Mouse (Mus musculus) heart, embryonic 10.5 days (tissue): Measurements from ENCODE around the gene Nupl2. TPM values are rescaled to one million over a fixed set of nuclear protein-coding genes. Genes with fewer than 3 reads are reported as not detected.

Experiments
- DNase-seq: peaks from one replicate; pipeline ENCODE4 v3.0.0-alpha.2; 2017; ENCODE audit warnings: low spot score
- H3K27ac ChIP-seq: fragments of 300-500 bp; sonication (generic); 2 replicates; pipeline ENCODE4 v1.5.1; 2016; ENCODE audit warnings: mild to moderate bottlenecking
- H3K27me3 ChIP-seq: fragments of 300-500 bp; sonication (generic); 2 replicates; pipeline ENCODE4 v1.6.1; 2016; ENCODE audit warnings: mild to moderate bottlenecking; ENCODE audit not compliant: poor library complexity, insufficient read depth, severe bottlenecking
- H3K36me3 ChIP-seq: fragments of 300-500 bp; sonication (generic); 2 replicates; pipeline ENCODE4 v1.6.1; 2016; ENCODE audit warnings: mild to moderate bottlenecking, moderate library complexity
- H3K4me1 ChIP-seq: fragments of 300-500 bp; sonication (generic); 2 replicates; pipeline ENCODE4 v1.6.1; 2016; ENCODE audit warnings: mild to moderate bottlenecking
- H3K4me3 ChIP-seq: fragments of 300-500 bp; sonication (generic); 2 replicates; pipeline ENCODE4 v1.5.1; 2016; ENCODE audit warnings: mild to moderate bottlenecking, moderate library complexity
- H3K9me3 ChIP-seq: fragments of 300-500 bp; sonication (generic); 2 replicates; pipeline ENCODE4 v1.6.1; 2016; ENCODE audit warnings: mild to moderate bottlenecking, moderate library complexity
- WGBS: fragments of 180-500 bp; shearing (Covaris S2); methylation state at CpG from one replicate; pipeline ENCODE4 v1.1.7; 2016; 5-methylcytosine and 5-hydroxymethylcytosine counted together
- polyA plus RNA-seq: library from polyadenylated mRNA; unstranded; fragments of >200 nt; fragmentation: Nextera tagmentation; extraction: Ambion mirVana; gene quantifications from 2 replicates; pipeline ENCODE4 v1.2.1, GENCODE M21; 2016

Nupl2 gene
- polyA plus RNA-seq, 1 experiment from 2014 or later: 18.3 TPM

DNA sequence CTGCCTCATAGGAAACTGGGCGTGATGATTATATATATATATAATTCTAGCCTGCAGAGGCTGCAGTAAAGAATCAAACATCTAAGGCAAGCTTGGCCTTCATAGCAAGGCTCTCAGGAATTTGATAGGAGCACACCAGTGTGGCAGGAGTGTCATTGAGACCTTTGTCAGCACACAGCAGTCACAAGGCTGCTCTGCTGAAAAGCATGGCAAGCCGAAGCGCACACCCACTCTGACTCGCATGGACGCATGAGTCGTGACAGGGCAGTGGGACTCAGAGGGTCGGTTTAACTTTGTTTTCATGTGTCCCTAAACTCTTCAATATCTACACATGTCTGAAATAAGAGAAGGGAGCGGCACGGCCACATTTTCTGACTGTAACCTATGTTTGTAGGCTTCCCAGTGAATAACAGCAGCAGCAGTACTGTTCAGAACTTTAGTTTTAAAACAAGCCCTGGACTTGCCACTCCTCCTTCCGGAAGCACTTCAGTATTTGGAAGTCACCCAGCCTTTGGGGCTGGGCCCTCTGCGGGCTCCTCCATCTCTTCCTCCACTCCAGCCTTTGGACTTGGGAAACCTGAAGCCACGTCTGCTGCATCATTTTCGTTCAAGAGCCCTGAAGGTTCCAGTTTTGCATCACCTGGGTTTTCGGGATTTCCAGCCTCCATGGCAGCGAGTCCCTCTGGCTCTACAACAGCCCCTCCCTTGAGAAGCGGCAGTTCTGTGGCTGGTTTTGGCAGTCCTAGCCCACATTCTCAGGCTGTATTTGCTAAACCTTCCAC is 16.9 kb downstream of the Nupl2 start:
- Histone ChIP-seq H3K4me1 (no peaks in the 10 kb centered on the region), H3K27ac (no peak overlapping the region), H3K9me3 (no peaks in the 10 kb centered on the region), H3K27me3 (no peaks in the 10 kb centered on the region), H3K4me3 (no peak overlapping the region), H3K36me3 (peaks cover 67% of the 10 kb centered on the region)
- 87% methylated on average over 16 of the region's 16 CpGs for WGBS
- peak; percentile 60 for DNase-seq

DNA sequence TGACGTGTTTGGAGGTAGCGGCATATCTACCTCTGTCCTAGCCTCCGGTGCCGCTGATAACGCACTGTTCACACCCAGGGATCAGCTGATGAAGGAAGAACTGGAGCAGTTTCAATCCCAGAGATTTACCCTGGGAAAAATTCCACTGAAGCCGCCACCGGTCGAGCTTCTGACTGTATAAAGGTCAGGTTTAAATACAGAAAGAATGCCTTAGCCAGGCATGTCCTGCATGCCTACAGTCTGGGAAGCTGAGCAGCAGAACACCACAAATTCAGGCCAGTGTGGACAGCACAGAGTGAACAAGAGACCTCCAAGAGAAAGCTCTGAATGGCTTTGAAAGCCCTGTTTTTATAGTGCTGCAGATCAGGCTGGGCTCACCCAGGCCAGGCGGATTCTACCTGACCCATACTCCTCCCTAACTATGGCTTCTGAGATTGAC is 17.6 kb downstream of the Nupl2 start:
- Histone ChIP-seq H3K9me3 (no peaks in the 10 kb centered on the region), H3K4me3 (no peak overlapping the region), H3K4me1 (no peaks in the 10 kb centered on the region), H3K27ac (no peak overlapping the region), H3K36me3 (peaks cover 68% of the 10 kb centered on the region), H3K27me3 (no peaks in the 10 kb centered on the region)
- peak; percentile 45 for DNase-seq
- 81% methylated on average over 9 of the region's 9 CpGs for WGBS

DNA sequence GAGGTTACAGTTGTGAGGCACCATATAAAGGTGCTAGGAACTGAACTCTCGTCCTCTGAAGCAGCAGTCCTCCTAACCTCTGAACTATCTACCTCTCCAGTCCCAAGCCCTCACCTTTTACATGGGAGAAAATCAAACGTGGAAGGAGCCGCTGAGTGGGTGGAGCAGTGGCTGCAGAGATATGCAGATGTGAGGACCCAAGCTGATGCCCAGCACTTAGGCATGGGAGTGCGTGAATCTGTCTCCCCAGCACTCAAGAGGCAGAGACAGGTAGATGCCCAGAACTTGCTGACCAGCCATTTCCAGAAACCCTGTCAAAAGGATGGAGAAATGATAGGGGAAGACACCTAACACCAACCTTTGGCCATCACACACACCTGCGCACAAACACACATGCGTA is 18.3 kb downstream of the Nupl2 start:
- Histone ChIP-seq H3K27me3 (no peaks in the 10 kb centered on the region), H3K9me3 (no peaks in the 10 kb centered on the region), H3K4me1 (no peaks in the 10 kb centered on the region), H3K27ac (no peak overlapping the region), H3K4me3 (no peak overlapping the region), H3K36me3 (peaks cover 62% of the 10 kb centered on the region)
- WGBS: 87% methylated on average over 6 of the region's 6 CpGs
- peak; percentile 66 for DNase-seq

DNA sequence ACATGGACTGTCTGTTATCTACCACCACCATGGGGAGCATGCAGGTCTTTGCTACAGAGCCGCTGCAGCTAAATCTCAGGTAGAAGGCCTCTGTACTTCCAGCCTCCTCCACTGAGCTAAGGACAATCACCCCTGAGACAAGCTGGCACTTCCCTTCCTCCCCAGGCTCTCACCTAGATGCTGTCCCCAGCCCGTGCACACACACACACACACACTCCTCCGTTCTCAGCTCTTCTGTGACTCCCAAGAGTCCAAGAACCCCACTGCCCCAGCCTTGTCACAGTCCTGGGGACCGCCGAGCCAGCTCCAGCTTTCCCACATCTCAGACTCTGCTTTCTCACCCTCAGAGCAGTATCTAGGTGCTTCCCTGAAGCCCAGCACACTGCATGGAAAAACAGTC is 19.2 kb downstream of the Nupl2 start:
- peak; percentile 68 for DNase-seq
- Histone ChIP-seq H3K36me3 (peaks cover 54% of the 10 kb centered on the region), H3K4me3 (no peak overlapping the region), H3K27ac (no peak overlapping the region), H3K4me1 (no peaks in the 10 kb centered on the region), H3K9me3 (no peaks in the 10 kb centered on the region), H3K27me3 (no peaks in the 10 kb centered on the region)
- WGBS: 83% methylated on average over 5 of the region's 5 CpGs

DNA sequence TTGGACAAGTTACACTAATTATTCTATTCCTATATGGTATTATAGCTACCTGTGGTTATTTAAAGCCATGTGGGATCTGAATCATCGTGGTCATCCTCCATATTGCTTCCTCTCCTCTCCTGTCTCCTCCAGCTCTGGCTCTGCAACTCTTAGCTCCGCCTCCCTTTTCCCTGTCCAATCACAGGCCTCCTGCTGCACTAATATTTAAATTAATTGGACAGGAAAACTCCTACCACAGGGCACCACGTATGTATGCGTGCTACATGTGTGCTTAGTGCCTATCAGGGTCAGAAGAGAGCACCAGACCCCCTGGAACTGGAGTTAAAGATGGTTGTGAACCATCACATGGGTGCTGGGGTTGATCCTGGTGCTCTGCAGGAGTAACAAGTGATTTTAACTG is 23.7 kb downstream of the Nupl2 start:
- H3K4me3 ChIP-seq: no peak overlapping the region
- H3K27me3 ChIP-seq: no peaks in the 10 kb centered on the region
- H3K27ac ChIP-seq: no peak overlapping the region
- 75% methylated on average over 4 of the region's 4 CpGs for WGBS
- no peaks in the 10 kb centered on the region for H3K9me3 ChIP-seq
- H3K4me1 ChIP-seq: no peaks in the 10 kb centered on the region
- peaks cover 23% of the 10 kb centered on the region for H3K36me3 ChIP-seq
- DNase-seq: no peak

DNA sequence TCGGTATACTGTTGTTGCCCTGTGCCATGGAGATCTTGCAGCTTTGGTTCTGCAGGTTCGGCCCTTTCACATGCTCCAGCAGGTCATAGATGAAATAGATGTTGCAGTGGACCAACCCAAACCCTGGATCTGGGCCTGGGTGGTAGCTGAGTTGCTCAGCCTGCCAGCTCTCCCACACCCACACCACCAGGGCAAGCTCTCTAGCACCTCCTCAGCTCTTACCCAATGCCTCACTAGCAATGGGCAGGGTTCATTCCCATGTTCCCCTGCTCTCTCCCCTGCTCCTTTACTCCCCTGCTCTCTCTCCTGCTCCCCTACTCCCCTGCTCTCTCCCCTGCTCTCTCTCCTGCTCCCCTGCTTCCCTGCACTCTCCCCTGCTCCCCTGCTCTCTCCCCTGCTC is 27.1 kb downstream of the Nupl2 start:
- DNase-seq: no peak
- Histone ChIP-seq H3K4me3 (no peak overlapping the region), H3K4me1 (no peaks in the 10 kb centered on the region), H3K9me3 (no peaks in the 10 kb centered on the region), H3K27ac (no peak overlapping the region), H3K27me3 (no peaks in the 10 kb centered on the region), H3K36me3 (peaks cover 3% of the 10 kb centered on the region)
- WGBS: 81% methylated on average over 2 of the region's 2 CpGs

DNA sequence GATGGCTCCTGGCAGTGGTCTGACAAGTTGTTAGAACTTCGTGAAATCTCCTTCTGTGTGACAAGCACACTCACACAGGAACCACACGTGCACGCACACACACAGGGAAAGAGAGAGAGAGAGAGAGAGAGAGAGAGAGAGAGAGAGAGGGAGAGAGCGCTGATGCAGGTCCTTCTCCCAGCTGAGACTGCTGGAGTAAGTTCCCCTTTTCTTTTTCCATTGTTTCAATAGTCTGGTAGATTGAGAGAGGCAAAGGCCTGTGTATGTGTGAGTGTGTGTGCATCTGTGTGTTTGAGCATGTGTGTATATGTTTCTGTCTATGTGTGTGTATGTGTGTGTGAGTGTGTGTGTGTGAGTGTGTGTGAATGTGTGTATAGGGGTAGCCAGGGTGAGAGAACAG is 36.2 kb downstream of the Nupl2 start:
- no peak for DNase-seq
- WGBS: 69% methylated on average over 4 of the region's 4 CpGs
- Histone ChIP-seq H3K9me3 (no peaks in the 10 kb centered on the region), H3K4me3 (no peak overlapping the region), H3K27ac (no peak overlapping the region), H3K27me3 (no peaks in the 10 kb centered on the region), H3K36me3 (no peaks in the 10 kb centered on the region), H3K4me1 (no peaks in the 10 kb centered on the region)

DNA sequence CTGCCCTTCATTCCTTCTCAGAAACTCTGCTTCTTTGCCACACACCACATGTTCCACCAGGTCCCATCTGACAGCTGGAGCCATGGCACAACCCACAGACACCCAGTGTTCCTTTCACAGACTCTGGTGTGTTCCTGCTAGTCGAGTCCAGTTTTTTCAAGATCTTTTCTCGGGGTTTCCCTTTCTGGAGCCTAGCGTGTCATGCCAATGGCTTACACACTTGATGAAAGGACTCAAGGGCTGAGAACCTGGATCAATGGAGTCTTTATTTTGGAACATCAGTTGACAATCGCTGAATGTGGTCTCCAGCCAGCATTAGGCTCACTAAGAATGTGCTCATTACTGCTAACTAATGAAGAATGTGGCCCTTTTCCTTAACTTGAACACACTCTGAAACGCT is 37.7 kb downstream of the Nupl2 start:
- Histone ChIP-seq H3K27me3 (no peaks in the 10 kb centered on the region), H3K4me1 (no peaks in the 10 kb centered on the region), H3K9me3 (no peaks in the 10 kb centered on the region), H3K36me3 (no peaks in the 10 kb centered on the region), H3K27ac (no peak overlapping the region), H3K4me3 (no peak overlapping the region)
- WGBS: 80% methylated on average over 5 of the region's 5 CpGs
- DNase-seq: no peak

DNA sequence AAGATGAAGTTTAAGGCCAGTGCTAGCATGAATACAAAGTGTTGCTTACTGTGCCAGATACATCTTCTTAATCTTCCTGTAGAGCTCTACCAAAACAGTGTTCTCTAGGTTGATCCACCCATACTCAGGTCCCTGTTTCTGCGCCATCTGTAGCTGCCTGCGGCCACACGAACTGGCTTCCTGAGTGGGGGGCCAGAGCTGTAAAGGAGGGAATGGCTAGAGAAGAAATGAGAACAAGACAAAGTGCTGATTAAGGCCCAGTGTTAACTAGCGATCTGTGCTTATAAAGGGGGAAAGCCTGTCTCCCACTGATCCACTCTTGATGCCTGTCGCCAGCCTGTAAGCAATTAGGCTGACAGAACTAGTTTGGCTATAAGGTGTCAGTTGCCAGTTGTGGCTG is 38.5 kb downstream of the Nupl2 start:
- Histone ChIP-seq H3K4me1 (no peaks in the 10 kb centered on the region), H3K27ac (no peak overlapping the region), H3K9me3 (no peaks in the 10 kb centered on the region), H3K4me3 (no peak overlapping the region), H3K36me3 (no peaks in the 10 kb centered on the region), H3K27me3 (no peaks in the 10 kb centered on the region)
- no peak for DNase-seq
- WGBS: 71% methylated on average over 5 of the region's 5 CpGs

DNA sequence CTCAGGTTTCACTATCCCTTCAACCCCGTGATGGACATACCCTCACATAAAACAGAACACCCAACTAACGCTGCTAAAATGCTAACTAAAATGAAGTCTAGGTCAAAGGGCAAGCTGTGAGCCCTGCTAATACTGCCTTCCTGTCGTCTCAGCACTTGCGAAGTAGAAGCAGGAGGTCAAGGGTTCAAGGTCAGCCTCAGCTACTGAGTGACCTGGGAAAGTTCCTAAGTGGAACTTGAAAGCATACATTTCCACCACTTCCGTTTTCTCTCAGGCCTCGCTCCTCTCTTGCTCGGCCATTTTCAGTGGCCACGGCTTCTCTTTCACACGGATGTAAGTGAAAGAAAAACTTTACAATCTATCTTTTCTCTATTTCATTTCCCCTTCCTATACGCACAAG is 43.2 kb downstream of the Nupl2 start:
- Histone ChIP-seq H3K4me3 (no peak overlapping the region), H3K27ac (no peak overlapping the region), H3K4me1 (no peaks in the 10 kb centered on the region), H3K9me3 (no peaks in the 10 kb centered on the region), H3K36me3 (no peaks in the 10 kb centered on the region), H3K27me3 (no peaks in the 10 kb centered on the region)
- no peak for DNase-seq
- 66% methylated on average over 10 of the region's 10 CpGs for WGBS

DNA sequence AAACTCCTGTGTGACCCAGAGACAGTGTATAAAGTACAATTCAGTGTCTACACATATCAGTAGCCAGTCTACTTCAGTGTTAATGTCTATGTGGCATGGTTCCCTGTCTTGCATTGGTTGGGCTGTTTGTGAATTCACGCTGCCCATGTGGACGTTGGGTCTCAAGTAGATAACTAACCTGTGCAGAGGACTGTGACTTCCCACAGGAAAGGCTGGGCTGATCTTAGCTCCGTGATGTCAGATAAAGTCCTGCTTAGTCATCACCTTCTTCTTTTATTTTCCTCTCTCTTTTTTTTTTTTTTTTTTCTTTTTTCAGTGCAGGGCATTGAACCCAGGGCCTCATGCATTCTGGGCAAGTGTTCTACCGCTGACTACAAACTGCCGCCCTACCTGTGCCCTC is 43.7 kb downstream of the Nupl2 start:
- Histone ChIP-seq H3K4me3 (no peak overlapping the region), H3K27me3 (no peaks in the 10 kb centered on the region), H3K9me3 (no peaks in the 10 kb centered on the region), H3K36me3 (no peaks in the 10 kb centered on the region), H3K4me1 (no peaks in the 10 kb centered on the region), H3K27ac (no peak overlapping the region)
- 63% methylated on average over 5 of the region's 5 CpGs for WGBS
- DNase-seq: no peak

DNA sequence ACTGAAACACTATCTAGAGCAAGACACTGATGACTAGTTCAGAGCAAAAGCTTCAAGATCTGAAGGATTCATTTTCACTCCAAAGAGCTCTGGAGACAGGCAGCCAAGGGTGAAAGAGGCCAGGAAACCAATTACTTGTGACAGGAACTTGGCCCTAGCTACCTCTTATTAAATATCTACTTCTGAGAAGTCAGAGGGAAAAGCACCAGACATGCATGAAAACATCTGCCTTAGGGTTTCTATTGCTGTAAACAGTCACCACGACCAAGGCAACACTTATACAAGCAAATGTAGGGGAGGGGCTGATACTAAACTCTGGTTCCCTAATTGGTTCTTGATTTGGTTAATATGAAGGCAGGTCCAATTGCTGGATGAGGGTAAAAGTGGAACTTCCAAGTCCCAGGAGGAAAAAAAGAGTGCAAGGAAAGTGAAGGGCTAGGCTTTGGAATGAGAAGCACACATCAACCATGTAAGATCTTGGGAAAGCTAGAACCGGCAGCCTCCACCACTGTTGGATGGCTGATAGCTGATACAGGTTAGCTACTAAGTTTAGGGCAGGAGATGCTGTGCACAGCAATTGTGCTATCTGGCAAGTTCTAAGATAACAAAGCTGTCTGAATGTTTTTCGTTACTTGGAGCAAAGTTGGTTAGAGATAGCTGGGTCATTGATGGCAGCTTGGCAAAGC is 49.2 kb downstream of the Nupl2 start:
- H3K27me3 ChIP-seq: peaks cover 12% of the 10 kb centered on the region
- no peaks in the 10 kb centered on the region for H3K36me3 ChIP-seq
- no peak overlapping the region for H3K4me3 ChIP-seq
- H3K27ac ChIP-seq: no peak overlapping the region
- no peaks in the 10 kb centered on the region for H3K9me3 ChIP-seq
- 50% methylated on average over 3 of the region's 3 CpGs for WGBS
- H3K4me1 ChIP-seq: no peaks in the 10 kb centered on the region
- no peak for DNase-seq

DNA sequence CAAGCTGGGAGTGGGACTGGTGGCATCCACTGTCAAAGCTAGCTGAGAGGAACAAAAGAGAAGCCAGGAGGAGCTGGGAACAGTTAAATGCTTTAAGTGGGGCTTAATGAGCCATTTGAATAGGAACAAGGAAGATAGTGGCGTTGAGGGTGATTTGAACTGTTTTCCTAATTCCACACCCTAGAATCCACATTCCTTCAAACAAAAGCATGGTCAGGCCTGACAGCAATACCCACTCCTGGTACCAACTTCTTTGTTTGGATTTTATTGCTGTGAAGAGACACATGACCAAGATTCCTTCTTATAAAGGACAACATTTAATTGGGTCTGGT is 49.8 kb downstream of the Nupl2 start:
- Histone ChIP-seq H3K9me3 (no peaks in the 10 kb centered on the region), H3K27me3 (peaks cover 12% of the 10 kb centered on the region), H3K36me3 (no peaks in the 10 kb centered on the region), H3K27ac (no peak overlapping the region), H3K4me3 (no peak overlapping the region), H3K4me1 (no peaks in the 10 kb centered on the region)
- WGBS: 55% methylated on average over 1 of the region's 1 CpGs
- no peak for DNase-seq

DNA sequence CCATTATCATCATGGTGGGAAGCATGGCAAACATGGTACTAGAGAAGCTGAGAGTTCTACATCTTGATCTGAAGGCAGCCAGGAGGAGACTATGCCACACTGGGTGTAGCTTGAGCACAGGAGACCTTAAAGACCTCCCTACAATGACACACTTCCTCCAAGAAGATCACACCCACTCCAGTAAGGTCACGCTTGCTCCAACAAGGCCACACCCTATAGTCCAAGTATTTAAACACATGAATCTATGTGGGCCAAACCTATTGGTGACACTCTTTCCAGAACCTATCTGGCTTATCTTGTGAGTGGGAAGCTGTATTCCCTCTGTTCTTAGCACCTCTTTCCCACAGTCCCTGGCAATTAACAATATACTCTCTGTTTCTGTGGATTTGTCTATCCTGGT is 50.1 kb downstream of the Nupl2 start:
- WGBS: 80% methylated on average over 1 of the region's 1 CpGs

More for the DNA sequence above, 50.1 kb downstream of the Nupl2 start:
- Histone ChIP-seq H3K4me3 (no peak overlapping the region), H3K9me3 (no peaks in the 10 kb centered on the region), H3K4me1 (no peaks in the 10 kb centered on the region), H3K36me3 (no peaks in the 10 kb centered on the region), H3K27me3 (peaks cover 12% of the 10 kb centered on the region), H3K27ac (no peak overlapping the region)
- DNase-seq: no peak
